Mouse (Mus musculus) right cerebral cortex, postnatal 36 days (tissue): Measurements from ENCODE around the gene Rtp3.

Source experiments
- DNase-seq, 2 experiments: peaks; one replicate each; pipeline ENCODE4 v3.0.0; 2022; ENCODE audit warnings: low spot score in 2 of 2, mixed read lengths in 1 of 2

The Rtp3 gene

GRCm38 (mm10) chr9:110990204-110990603 is at the start of gene Rtp3:
Gene Rtp3, minus strand, starts transcription at chr9:110990583.
- no peak for DNase-seq

DNA sequence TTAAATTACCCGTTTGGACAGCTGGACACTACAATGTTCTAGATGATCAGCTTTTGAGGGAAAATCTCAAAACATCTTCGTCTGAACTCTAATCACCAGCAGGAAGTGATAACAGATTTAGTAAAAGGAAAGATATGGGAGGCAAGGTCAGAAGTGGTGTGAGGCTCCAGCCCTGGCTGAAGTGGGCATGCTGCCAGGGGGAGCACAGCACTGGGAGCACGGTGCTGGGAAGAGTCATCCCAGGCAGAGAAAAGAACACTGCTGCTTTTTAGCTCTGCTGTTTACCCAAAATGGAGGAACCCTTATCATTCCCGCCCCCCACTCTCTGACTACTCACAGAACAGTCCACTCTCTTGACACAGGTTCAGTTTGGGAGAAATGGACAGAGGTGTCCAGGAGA is 49.6 kb upstream of the Rtp3 start:
- DNase-seq, result no peak

DNA sequence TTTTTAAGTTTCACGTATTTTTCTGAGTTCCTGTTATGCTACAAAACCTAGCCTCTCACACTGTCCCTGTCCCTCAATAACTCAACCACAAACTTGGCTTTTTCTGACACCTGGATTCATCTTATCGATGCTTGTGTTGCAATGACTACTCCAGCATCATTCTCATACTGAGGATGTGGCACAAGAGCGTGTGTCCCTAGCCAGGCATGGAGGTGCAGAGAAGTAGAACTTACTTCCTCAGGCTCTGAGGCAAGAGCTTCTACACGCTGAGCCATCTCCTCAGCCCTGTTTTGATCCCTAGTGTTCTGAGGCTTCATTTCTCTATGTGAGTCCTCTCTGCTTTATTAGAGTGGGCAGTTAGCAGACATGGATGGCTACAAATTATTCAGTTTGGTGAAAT is 43.3 kb upstream of the Rtp3 start:
- DNase-seq, result no peak

- no peak for DNase-seq
Observed at GRCm38 (mm10) chr9:111026791-111027190, 36.4 kb upstream of the Rtp3 start.

DNA sequence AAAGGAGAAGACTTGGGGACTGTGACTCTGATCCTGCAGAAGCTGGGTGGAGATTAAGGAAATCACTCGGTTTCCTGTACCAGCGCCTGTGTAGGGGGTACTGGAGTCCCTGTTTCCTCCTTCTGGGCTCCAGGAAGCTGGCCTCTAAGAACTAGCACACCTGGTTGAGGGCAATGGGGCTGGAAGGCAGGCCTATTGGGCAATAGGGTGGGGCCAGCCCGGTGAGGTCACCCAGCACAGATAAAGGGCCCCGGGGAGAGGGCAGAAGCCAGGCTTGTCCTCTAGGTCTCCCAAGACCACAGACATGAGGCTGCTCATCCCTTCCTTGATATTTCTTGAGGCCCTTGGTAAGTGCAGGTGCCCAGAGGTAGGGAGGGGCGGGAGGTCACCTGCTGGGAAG is 28.6 kb upstream of the Rtp3 start, which contains the start of gene Ltf:
Gene Ltf, plus strand, starts transcription at position 250 of the 400 bp plus-strand sequence.
- DNase-seq, result no peak

DNA sequence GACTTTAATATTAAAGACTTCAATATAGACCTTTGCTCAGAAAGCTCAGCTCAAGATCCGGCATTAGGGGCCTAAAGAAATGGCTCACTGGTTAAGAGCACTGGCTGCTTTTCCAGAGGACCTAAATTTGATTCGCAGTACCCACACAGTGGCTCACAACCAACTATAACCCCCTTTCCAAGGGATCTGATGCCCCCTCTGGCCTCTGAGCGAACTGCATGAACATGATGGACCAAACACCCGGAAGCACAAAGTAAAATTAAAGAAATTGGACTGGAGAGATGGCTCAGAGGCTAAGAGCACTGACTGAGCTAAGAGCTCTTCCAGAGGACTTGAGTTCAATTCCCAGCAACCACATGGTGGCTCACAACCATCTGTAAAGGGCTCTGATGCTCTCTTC is 25.3 kb upstream of the Rtp3 start:
- DNase-seq, result no peak

DNA sequence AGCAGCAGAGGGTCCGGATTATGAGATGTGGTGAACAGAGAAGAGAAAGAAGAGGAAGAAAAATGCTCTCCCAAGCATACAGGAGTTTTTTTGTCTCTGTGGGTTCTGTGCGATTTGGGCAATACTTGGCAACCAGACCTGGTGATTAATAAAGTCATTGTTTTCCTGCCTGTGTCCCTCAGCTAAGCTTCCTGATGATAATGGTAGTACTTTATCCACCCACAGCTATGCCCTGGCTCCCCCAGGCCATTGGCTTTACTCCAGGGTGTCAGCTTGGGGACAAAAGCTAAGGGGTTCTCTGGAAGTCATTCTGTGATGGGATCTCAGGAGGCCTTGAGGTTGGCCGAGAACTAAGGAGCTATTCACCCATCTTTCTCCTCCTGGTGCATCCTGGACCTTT is 21.7 kb upstream of the Rtp3 start:
- no peak for DNase-seq

- DNase-seq, result no peak
Observed at GRCm38 (mm10) chr9:111011550-111011949, 21.2 kb upstream of the Rtp3 start.

- no peak for DNase-seq
Observed at GRCm38 (mm10) chr9:111009763-111010162, 19.4 kb upstream of the Rtp3 start.

GRCm38 (mm10) chr9:111006544-111006943 is 16.2 kb upstream of the Rtp3 start:
- DNase-seq, result no peak

DNA sequence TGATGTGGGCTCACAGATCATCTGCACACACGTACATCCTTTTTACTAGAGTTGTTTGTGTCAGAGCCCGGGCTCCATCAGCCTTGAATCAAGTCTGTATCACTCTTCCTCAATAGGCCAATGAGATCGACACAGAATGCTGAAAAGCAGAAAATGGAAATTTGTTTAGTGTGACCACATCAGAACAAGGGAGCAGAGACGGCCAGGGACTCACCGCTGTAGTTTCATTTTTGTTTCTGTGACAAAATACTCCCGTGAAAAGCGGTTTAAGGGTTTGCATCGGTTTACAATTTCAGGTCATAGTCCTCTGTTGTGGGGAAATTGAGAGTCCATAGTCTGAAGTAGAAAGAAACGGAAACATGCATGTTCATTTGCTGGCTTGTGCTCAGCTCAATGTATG is 12.9 kb upstream of the Rtp3 start:
- no peak for DNase-seq

GRCm38 (mm10) chr9:111001621-111002020 is 11.2 kb upstream of the Rtp3 start:
- DNase-seq, result no peak

DNA sequence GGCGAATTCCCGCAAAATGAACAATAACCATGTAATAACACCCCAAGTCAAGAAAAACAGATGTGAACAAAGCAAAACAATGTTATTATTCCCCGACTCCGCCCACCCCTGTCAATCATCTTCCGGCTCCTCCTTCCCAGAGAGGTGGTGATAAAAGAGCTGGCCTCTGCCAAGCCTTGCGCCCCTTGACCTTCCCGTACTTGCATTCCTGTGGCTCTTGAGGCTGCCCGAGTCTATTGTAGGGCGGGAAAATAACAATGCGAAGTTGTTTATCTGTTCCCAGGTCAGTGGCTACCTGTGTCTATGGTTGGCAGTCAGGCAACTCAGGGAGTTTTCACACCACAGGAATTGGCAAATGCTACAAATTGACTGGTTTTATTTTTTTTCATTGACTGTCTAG is 9.5 kb upstream of the Rtp3 start:
- DNase-seq, result no peak

DNA sequence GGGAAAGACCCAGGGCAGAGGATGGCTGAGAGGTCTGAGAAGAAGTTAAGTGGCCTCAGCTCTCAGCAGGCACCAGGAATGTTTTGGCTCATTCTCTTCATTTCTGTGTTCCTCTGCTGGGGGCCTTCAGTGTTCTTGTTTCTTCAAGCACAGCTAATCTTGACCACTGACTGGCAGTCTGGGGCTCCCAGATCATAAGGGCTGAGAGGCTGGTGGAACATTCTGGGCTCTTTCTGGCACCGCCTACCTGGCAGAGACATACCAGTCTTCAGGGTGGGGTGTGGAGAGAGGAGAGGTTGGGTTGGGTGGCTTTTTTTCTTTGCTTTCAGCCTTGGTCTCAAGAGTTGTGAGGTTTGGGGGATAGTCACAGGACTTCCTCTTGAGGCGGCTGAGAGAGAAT is 8.7 kb upstream of the Rtp3 start:
- DNase-seq, result no peak

DNA sequence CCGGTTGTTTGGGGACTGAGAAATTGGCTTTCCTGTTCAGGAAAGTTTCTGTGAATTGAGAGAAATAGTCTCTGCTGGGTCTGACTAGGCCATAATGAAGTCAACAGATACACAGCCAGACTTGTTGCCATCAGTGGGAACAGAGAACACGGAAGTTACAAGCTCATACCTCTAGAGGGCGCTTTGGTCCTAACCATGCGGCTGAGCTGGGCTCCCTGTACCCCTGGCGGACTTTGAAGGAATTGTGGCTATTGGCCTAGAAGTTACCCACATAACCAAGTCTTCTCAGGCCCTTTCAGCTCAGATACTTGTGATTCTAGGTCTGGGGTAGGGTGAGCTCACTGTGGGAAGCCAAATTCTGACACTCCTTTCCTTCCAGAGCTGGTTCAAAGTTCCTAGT is 6.9 kb upstream of the Rtp3 start:
- peak; percentile 32 to 45 for DNase-seq

- peak; percentile 53 to 70 for DNase-seq
Observed at GRCm38 (mm10) chr9:110994716-110995172, 4.4 kb upstream of the Rtp3 start.

- no peak for DNase-seq
Observed at GRCm38 (mm10) chr9:110993281-110993709, 2.9 kb upstream of the Rtp3 start.

DNA sequence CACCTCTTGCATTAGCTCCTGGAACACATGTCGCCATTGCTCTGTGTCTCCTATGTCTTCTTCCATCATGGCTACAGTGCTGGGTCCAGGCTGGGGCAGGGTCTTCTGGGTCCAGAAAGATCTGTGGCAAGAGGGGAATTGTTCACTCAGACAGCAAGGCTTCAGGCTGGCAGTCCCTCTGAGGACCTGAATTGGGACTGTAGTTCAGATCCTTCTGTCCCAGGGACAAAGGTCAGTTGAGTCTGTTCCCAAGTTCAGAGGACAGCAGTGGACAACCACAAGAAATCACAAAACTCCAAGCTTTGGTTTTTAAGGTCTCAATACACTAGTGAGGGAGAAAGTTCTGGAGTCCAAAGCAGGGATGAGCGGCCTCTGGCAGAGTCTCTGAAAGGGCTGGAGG is 840 bp downstream of the Rtp3 start:
- no peak for DNase-seq

DNA sequence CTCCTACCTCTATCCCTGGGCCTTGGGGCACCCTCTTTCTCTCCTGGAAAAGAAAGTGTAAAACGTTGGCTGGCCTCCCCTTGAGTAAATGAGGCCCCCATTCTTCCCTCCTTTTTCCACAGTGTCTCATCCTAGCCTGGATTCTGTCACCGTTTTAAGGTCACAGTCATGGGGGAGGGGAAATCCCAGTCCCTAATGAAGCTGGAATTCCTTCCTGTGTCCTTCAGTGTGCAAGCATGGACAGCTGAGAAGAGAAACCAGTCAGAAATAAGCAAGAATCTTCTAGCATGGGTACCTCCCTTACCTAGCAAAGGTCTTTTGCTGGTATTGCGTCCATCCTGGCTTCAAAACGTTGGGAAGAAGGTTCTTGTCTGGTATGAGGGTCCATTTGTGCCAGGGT is 1.2 kb downstream of the Rtp3 start:
- no peak for DNase-seq

DNA sequence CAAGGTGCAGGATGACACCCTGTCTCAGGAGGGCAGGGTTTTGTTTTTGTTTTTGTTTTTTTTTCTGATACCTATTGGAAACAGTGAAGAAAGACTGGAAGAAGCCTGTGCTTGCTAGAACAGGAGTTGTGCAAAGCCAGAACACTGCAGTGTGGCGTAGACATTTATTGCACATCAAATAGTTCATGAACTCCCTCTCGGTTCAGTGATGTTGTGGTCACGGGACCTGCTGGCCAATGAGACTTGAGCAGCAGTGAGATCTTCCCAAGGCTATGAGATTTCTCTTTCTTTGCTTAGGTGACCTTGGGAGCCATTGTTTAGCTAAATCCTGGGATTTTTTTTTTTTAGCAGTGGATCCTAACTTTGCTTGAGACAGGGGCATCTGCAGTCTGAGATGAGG is 2.3 kb downstream of the Rtp3 start:
- DNase-seq, result no peak

- DNase-seq, result no peak
Observed at GRCm38 (mm10) chr9:110987331-110987730, 3.1 kb downstream of the Rtp3 start.

GRCm38 (mm10) chr9:110985951-110986350 is 4.4 kb downstream of the Rtp3 start:
- DNase-seq, result no peak

GRCm38 (mm10) chr9:110985541-110985940 is 4.8 kb downstream of the Rtp3 start:
- DNase-seq, result no peak

DNA sequence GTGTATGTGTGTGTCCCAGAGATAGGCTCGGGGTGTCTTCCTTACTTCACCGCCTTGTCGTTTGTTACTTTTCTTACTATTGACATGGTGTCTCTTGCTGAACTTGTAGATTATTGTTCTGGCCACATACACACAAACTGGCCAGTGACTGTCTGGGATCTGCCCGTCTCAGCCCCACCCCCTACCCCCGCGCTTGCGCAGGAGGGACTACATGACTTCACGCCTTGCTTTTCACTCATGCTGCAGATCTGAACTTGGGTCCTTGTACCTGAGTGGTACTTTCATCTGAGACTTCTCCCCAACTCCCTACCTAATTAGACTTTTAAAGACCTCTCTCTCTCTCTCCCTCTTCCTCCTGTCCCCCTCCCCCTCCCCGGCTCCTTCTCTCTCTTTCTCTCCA is 6.3 kb downstream of the Rtp3 start:
- DNase-seq, result no peak

DNA sequence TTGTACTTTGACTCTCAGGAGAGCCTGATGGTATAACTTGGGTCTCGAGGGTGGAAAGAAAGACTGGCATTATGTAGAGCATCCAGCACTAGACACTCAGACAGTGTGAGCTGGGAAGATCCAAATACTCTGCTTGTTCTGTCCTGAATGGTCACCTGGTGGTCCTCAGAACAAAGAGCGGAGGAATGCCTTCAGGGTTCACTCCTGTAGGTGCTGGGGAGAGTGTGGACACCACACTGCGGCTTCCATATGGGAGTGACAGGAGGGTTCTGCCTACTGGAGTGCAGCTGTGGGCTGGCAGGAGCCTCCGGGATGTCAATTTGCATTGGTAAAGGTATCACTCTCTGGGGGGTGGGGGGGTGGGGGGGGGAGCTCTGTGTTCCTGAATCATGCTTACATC is 8.0 kb downstream of the Rtp3 start:
- DNase-seq, result peak in 1 of 2 experiments; percentile 10
